ENCODE assay signal across 12 mouse cellular contexts in the genomic region with DNA sequence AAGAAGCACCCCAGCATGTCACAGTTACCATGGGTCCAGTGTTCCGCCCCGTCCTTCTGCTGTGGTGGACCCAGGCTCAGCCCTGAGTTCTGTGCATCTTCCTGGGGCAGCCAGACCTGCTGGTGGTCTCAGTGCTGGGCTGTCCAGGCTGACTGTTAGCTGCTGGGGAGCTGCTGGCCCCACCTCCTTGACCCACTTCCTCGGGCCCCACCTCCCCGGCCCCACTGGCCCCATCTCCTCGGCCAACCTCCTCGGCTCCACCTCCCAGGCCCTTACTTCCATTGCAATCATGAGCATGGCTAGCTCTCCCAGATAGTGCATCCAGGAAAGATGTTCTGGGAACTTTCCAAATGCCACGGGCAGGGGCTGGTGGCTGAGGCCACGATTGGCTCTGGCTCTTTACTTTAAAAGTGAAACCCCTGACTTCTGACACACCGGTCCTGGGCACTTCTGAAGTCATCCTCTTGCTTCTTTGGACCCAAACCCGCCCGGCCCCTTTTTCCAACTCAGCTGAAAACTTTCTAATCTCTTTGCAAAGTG. TPM values are rescaled to one million over a fixed set of nuclear protein-coding genes. Genes with fewer than 3 reads are reported as not detected.
A peak's percentile ranks its signal among the peaks of the same experiment; 100 is the strongest.
DNase-seq lines count a peak whose midpoint lies in the region; ATAC-seq and TF ChIP-seq lines count a peak whose summit lies in the region.
"Had no signal": no experiment of that assay in that cellular context is flagged by ENCODE, and none has a peak within 500 bp of the region (broad histone marks: within the 10 kb centered on the region; RNA-seq: fewer than 3 reads in every experiment).

No protein-coding gene starts in this region.

- no peaks in the 10 kb centered on the region for H3K36me3 ChIP-seq in heart, adult 2 months (ENCODE audit: control insufficient read depth, insufficient read depth, low read length)
- no peaks in the 10 kb centered on the region for H3K36me3 ChIP-seq in lung, embryonic 14.5 days (ENCODE audit: insufficient read depth)
- H3K36me3 ChIP-seq in heart, embryonic 16.5 days (ENCODE audit: control insufficient read depth, insufficient read depth) = no peaks in the 10 kb centered on the region
- H3K36me3 ChIP-seq: embryonic facial prominence, embryonic 12.5 days had no signal

- H3K9me3 ChIP-seq in lung, embryonic 14.5 days (ENCODE audit: low read depth, low read length) = peaks cover 3% of the 10 kb centered on the region; the same call in 1 of the 2 replicates
- peaks cover 4% of the 10 kb centered on the region for H3K9me3 ChIP-seq in heart, embryonic 16.5 days (replicated peaks; ENCODE audit: control insufficient read depth, low read length)

- no peak overlapping the region for H3K9ac ChIP-seq in heart, adult 2 months (ENCODE audit: low read depth, low read length)
- no peak overlapping the region; the same call in 1 of the 2 replicates for H3K9ac ChIP-seq in lung, embryonic 14.5 days
- H3K9ac ChIP-seq in heart, embryonic 16.5 days (ENCODE audit: low read length) = no peak overlapping the region
- H3K9ac ChIP-seq: embryonic facial prominence, embryonic 12.5 days; forebrain, postnatal 0 days had no signal

- peak overlapping the region; percentile 46 for H3K4me2 ChIP-seq in lung, embryonic 14.5 days
- H3K4me2 ChIP-seq in heart, embryonic 16.5 days (ENCODE audit: low read depth, low read length) = peak overlapping the region; percentile 57
- H3K4me2 ChIP-seq: embryonic facial prominence, embryonic 12.5 days had no signal

- H3K4me3 ChIP-seq in heart, adult 2 months = no peak overlapping the region
- no peak overlapping the region for H3K4me3 ChIP-seq in lung, embryonic 14.5 days (ENCODE audit: low read depth, low read length)
- peak overlapping the region; percentile 23 for H3K4me3 ChIP-seq in heart, embryonic 16.5 days (ENCODE audit: low read length)
- H3K4me3 ChIP-seq: embryonic facial prominence, embryonic 12.5 days had no signal

- WGBS in heart, adult 2 months = 35% methylated on average over 11 of the region's 11 CpGs
- 28% methylated on average over 11 of the region's 11 CpGs for WGBS in lung, embryonic 14.5 days
- 27% methylated on average over 11 of the region's 11 CpGs for WGBS in heart, embryonic 16.5 days

- DNase-seq in heart, adult 11 months = peak; percentile 93
- DNase-seq in heart, adult 2 months = no peak
- peak; percentile 39 for DNase-seq in lung, embryonic 14.5 days
- DNase-seq in lung, postnatal 25 days (ENCODE audit: low spot score) = no peak
- peak; percentile 25 to 54 for DNase-seq in lung, postnatal 4 days
- DNase-seq in B cell, adult 2 months = no peak
- DNase-seq: cerebellum, postnatal 14 days; forebrain, postnatal 0 days; layer of hippocampus, postnatal 36 days had no signal

- H3K4me1 ChIP-seq in heart, adult 2 months (ENCODE audit: control insufficient read depth, insufficient read depth, low read length) = no peaks in the 10 kb centered on the region
- no peaks in the 10 kb centered on the region for H3K4me1 ChIP-seq in lung, embryonic 14.5 days (ENCODE audit: insufficient read depth)
- peaks cover 4% of the 10 kb centered on the region for H3K4me1 ChIP-seq in heart, embryonic 16.5 days (ENCODE audit: control insufficient read depth, insufficient read depth, low read length)
- H3K4me1 ChIP-seq: embryonic facial prominence, embryonic 12.5 days had no signal

- ATAC-seq in lung, embryonic 14.5 days (ENCODE audit: insufficient read depth) = peak; percentile 80; the same call in 1 of the 2 replicates
- ATAC-seq in heart, embryonic 16.5 days (replicated peaks; ENCODE audit: extremely low read depth, insufficient read depth, low FRiP score) = 0 out of 2 replicates have a peak, but pooled peaks have one; percentile 14
- no peak for ATAC-seq in megakaryocyte progenitor cell, adult 5-6 weeks (replicated peaks; ENCODE audit: poor library complexity)
- ATAC-seq: forebrain, postnatal 0 days had no signal

- H3K79me2 ChIP-seq in heart, adult 2 months (replicated peaks; ENCODE audit: control insufficient read depth, insufficient read depth, low read length) = no peaks in the 10 kb centered on the region

- no peak overlapping the region for H3K27ac ChIP-seq in heart, adult 2 months
- H3K27ac ChIP-seq in lung, embryonic 14.5 days (ENCODE audit: low read depth) = no peak overlapping the region
- no peak overlapping the region for H3K27ac ChIP-seq in heart, embryonic 16.5 days (ENCODE audit: low read length)
- H3K27ac ChIP-seq: embryonic facial prominence, embryonic 12.5 days had no signal

- no peak for TF ChIP-seq POLR2A in heart, adult 2 months (IDR thresholded peaks at IDR 0.05; ENCODE audit: insufficient read depth, low read depth, low read length)

- no peaks in the 10 kb centered on the region for H3K27me3 ChIP-seq in heart, adult 2 months (ENCODE audit: control insufficient read depth, insufficient read depth, low read length)
- no peaks in the 10 kb centered on the region for H3K27me3 ChIP-seq in lung, embryonic 14.5 days (ENCODE audit: insufficient read depth, low read length)
- H3K27me3 ChIP-seq in heart, embryonic 16.5 days (ENCODE audit: control insufficient read depth, insufficient read depth, low read length) = no peaks in the 10 kb centered on the region
- H3K27me3 ChIP-seq: embryonic facial prominence, embryonic 12.5 days had no signal

- TF ChIP-seq CTCF in heart, adult 2 months (IDR thresholded peaks at IDR 0.05) = no peak
- no peak for TF ChIP-seq CTCF in lung, embryonic 14.5 days (IDR thresholded peaks at IDR 0.05; ENCODE audit: low read depth)

- no peak for TF ChIP-seq EP300 in heart, adult 2 months (IDR thresholded peaks at IDR 0.05; ENCODE audit: insufficient read depth, low read depth, low read length)

- intact Hi-C loops in heart, adult 2 months (cut with DNase I) = no loop called here

RNA-seq across cellular contexts. Expression of gene Brd7, which starts 47.5 kb away (rescaled TPM):
- total RNA-seq in heart, adult 2 months (2021) = 10 to 100 TPM; 78.9 to 79.0 TPM
- 30.9 and 44.6 TPM in 2 replicates for polyA plus RNA-seq in heart, adult 2 months (2012; rRNA removed)
- 87.3 and 89.6 TPM in 2 replicates for polyA plus RNA-seq in lung, embryonic 14.5 days (2014; fragmentation: Nextera tagmentation; extraction: Ambion mirVana)
- polyA plus RNA-seq in heart, embryonic 16.5 days (2015; fragmentation: Nextera tagmentation; extraction: Ambion mirVana) = 60.3 and 64.4 TPM in 2 replicates
- total RNA-seq in megakaryocyte progenitor cell, adult 5-6 weeks (2015) = 96.9 and 98.2 TPM in 2 replicates
- total RNA-seq in megakaryocyte progenitor cell, adult 5-6 weeks (2017) = 52.1 and 83.4 TPM in 2 replicates

Comparison
In these comparisons a context has a peak if more than half of its experiments do, and no peak if none do; other contexts are left out.
1. DNase-seq: peak in heart, adult 11 months (single experiment), lung, embryonic 14.5 days (single experiment) and lung, postnatal 4 days (2 of 2); none in heart, adult 2 months (0 of 2), lung, postnatal 25 days (single experiment) and B cell, adult 2 months (0 of 2).